Mouse (Mus musculus) kidney, embryonic 15.5 days (tissue): ENCODE results near the gene Cpeb4. TPM values are rescaled to one million over a fixed set of nuclear protein-coding genes. Genes with fewer than 3 reads are reported as not detected.
A peak's percentile ranks its signal among the peaks of the same experiment; 100 is the strongest.

ENCODE experiments used
- ATAC-seq: fragments of 200-750 bp; cut with Nextera tagmentation; replicated peaks from 2 replicates; pipeline ENCODE4 v1.8.0; 2017; ENCODE audit warnings: moderate TSS enrichment; ENCODE audit not compliant: low FRiP score
- H3K27ac ChIP-seq: fragments of 300-500 bp; sonication (generic); 2 replicates; pipeline ENCODE4 v1.5.1; 2015; ENCODE audit warnings: mild to moderate bottlenecking, inconsistent platforms
- H3K27me3 ChIP-seq: fragments of 300-500 bp; sonication (generic); 2 replicates; pipeline ENCODE4 v1.6.1; 2015; ENCODE audit warnings: inconsistent platforms
- H3K36me3 ChIP-seq: fragments of 300-500 bp; sonication (generic); 2 replicates; pipeline ENCODE4 v1.6.1; 2015; ENCODE audit warnings: inconsistent platforms
- H3K4me1 ChIP-seq: fragments of 300-500 bp; sonication (generic); 2 replicates; pipeline ENCODE4 v1.6.1; 2015; ENCODE audit warnings: inconsistent platforms
- H3K4me2 ChIP-seq: fragments of 300-500 bp; sonication (generic); 2 replicates; pipeline ENCODE4 v1.6.1; 2015; ENCODE audit warnings: moderate library complexity, mild to moderate bottlenecking, inconsistent platforms
- H3K4me3 ChIP-seq: fragments of 300-500 bp; sonication (generic); replicated peaks from 2 replicates; pipeline ENCODE4 v1.5.1; 2015; ENCODE audit warnings: mild to moderate bottlenecking, inconsistent platforms
- H3K9ac ChIP-seq: fragments of 300-500 bp; sonication (generic); 2 replicates; pipeline ENCODE4 v1.6.1; 2015; ENCODE audit warnings: mild to moderate bottlenecking, inconsistent platforms
- H3K9me3 ChIP-seq: fragments of 300-500 bp; sonication (generic); replicated peaks from 2 replicates; pipeline ENCODE4 v1.6.1; 2016; ENCODE audit warnings: inconsistent platforms
- WGBS: fragments of 180-500 bp; shearing (Covaris S2); methylation state at CpG from one replicate; pipeline ENCODE4 v1.1.7; 2015; ENCODE audit warnings: mixed read lengths; 5-methylcytosine and 5-hydroxymethylcytosine counted together
- polyA plus RNA-seq: library from polyadenylated mRNA; unstranded; fragments of >200 nt; fragmentation: Nextera tagmentation; extraction: Ambion mirVana; gene quantifications from 2 replicates; pipeline ENCODE4 v1.2.1, GENCODE M21; 2015

Gene Cpeb4
- polyA plus RNA-seq, 1 experiment from 2014 or later: 3.9 TPM

- Histone ChIP-seq H3K36me3 (no peaks in the 10 kb centered on the region), H3K27me3 (no peaks in the 10 kb centered on the region), H3K9ac (no peak overlapping the region), H3K4me2 (no peak overlapping the region), H3K27ac (no peak overlapping the region), H3K4me1 (no peaks in the 10 kb centered on the region), H3K9me3 (no peaks in the 10 kb centered on the region), H3K4me3 (no peak overlapping the region)
- ATAC-seq: no peak
- WGBS: 73% methylated on average over 3 of the region's 3 CpGs
These were observed 21.7 kb upstream of the Cpeb4 start for GRCm38 (mm10) chr11:31850156-31850775.

- Histone ChIP-seq H3K4me2 (no peak overlapping the region), H3K36me3 (no peaks in the 10 kb centered on the region), H3K9ac (no peak overlapping the region), H3K4me1 (no peaks in the 10 kb centered on the region), H3K9me3 (no peaks in the 10 kb centered on the region), H3K4me3 (no peak overlapping the region), H3K27me3 (no peaks in the 10 kb centered on the region), H3K27ac (no peak overlapping the region)
- WGBS: 80% methylated on average over 5 of the region's 5 CpGs
- ATAC-seq: no peak
These were observed 21.0 kb upstream of the Cpeb4 start for GRCm38 (mm10) chr11:31850995-31851394.

GRCm38 (mm10) chr11:31851702-31852560, 20.1 kb upstream of the Cpeb4 start:
- Histone ChIP-seq H3K4me2 (no peak overlapping the region), H3K9me3 (no peaks in the 10 kb centered on the region), H3K27me3 (no peaks in the 10 kb centered on the region), H3K27ac (no peak overlapping the region), H3K36me3 (no peaks in the 10 kb centered on the region), H3K4me3 (no peak overlapping the region), H3K4me1 (no peaks in the 10 kb centered on the region), H3K9ac (no peak overlapping the region)
- WGBS: 75% methylated on average over 4 of the region's 4 CpGs
- no peak for ATAC-seq

- 63% methylated on average over 5 of the region's 5 CpGs for WGBS
- no peaks in the 10 kb centered on the region for H3K27me3 ChIP-seq
- H3K4me2 ChIP-seq: no peak overlapping the region
- no peaks in the 10 kb centered on the region for H3K9me3 ChIP-seq
- H3K4me3 ChIP-seq: no peak overlapping the region
- no peak for ATAC-seq
- no peaks in the 10 kb centered on the region for H3K36me3 ChIP-seq
- H3K4me1 ChIP-seq: no peaks in the 10 kb centered on the region
- H3K9ac ChIP-seq: no peak overlapping the region
- H3K27ac ChIP-seq: no peak overlapping the region
These were observed 17.1 kb upstream of the Cpeb4 start for GRCm38 (mm10) chr11:31854955-31855354.

- no peak overlapping the region for H3K4me3 ChIP-seq
These were observed 14.5 kb upstream of the Cpeb4 start for GRCm38 (mm10) chr11:31857479-31857878.

GRCm38 (mm10) chr11:31861149-31861890, 10.7 kb upstream of the Cpeb4 start:
- Histone ChIP-seq H3K9ac (no peak overlapping the region), H3K4me2 (no peak overlapping the region), H3K4me1 (no peaks in the 10 kb centered on the region), H3K36me3 (no peaks in the 10 kb centered on the region), H3K27me3 (no peaks in the 10 kb centered on the region), H3K4me3 (no peak overlapping the region), H3K27ac (no peak overlapping the region), H3K9me3 (no peaks in the 10 kb centered on the region)
- WGBS: 85% methylated on average over 6 of the region's 6 CpGs
- ATAC-seq: 0 out of 2 replicates have a peak, but pooled peaks have one; percentile 43

More at GRCm38 (mm10) chr11:31857479-31857878, 14.5 kb upstream of the Cpeb4 start:
- no peak overlapping the region for H3K9ac ChIP-seq
- 92% methylated on average over 4 of the region's 4 CpGs for WGBS
- no peaks in the 10 kb centered on the region for H3K27me3 ChIP-seq
- no peak overlapping the region for H3K4me2 ChIP-seq
- no peaks in the 10 kb centered on the region for H3K4me1 ChIP-seq
- no peak for ATAC-seq
- H3K9me3 ChIP-seq: no peaks in the 10 kb centered on the region
- no peak overlapping the region for H3K27ac ChIP-seq
- no peaks in the 10 kb centered on the region for H3K36me3 ChIP-seq

- no peak overlapping the region for H3K27ac ChIP-seq
- no peak for ATAC-seq
- no peak overlapping the region for H3K4me2 ChIP-seq
- no peaks in the 10 kb centered on the region for H3K36me3 ChIP-seq
- no peak overlapping the region for H3K9ac ChIP-seq
- H3K9me3 ChIP-seq: no peaks in the 10 kb centered on the region
- H3K4me1 ChIP-seq: peaks cover 13% of the 10 kb centered on the region
- WGBS: 79% methylated on average over 4 of the region's 4 CpGs
- H3K27me3 ChIP-seq: no peaks in the 10 kb centered on the region
- no peak overlapping the region for H3K4me3 ChIP-seq
These were observed 4.0 kb upstream of the Cpeb4 start for GRCm38 (mm10) chr11:31867976-31868375.

GRCm38 (mm10) chr11:31870285-31871010, 1.6 kb upstream of the Cpeb4 start:
- Histone ChIP-seq H3K9ac (peak overlapping the region; percentile 86), H3K9me3 (no peaks in the 10 kb centered on the region), H3K4me1 (peaks cover 17% of the 10 kb centered on the region), H3K4me2 (peak overlapping the region; percentile 77), H3K36me3 (no peaks in the 10 kb centered on the region), H3K4me3 (peak overlapping the region; percentile 91), H3K27ac (peak overlapping the region; percentile 87), H3K27me3 (no peaks in the 10 kb centered on the region)
- ATAC-seq: peak; percentile 100
- under 1% methylated on average over 53 of the region's 53 CpGs for WGBS

- peak; percentile 23; the same call in 1 of the 2 replicates for ATAC-seq
- H3K27ac ChIP-seq: peak overlapping the region; percentile 87
- H3K4me1 ChIP-seq: peaks cover 17% of the 10 kb centered on the region
- H3K4me3 ChIP-seq: peak overlapping the region; percentile 91
- peak overlapping the region; percentile 77 for H3K4me2 ChIP-seq
- 0% methylated on average over 21 of the region's 21 CpGs for WGBS
- H3K9me3 ChIP-seq: no peaks in the 10 kb centered on the region
- H3K9ac ChIP-seq: peak overlapping the region; percentile 86
- no peaks in the 10 kb centered on the region for H3K36me3 ChIP-seq
- H3K27me3 ChIP-seq: no peaks in the 10 kb centered on the region
These were observed 873 bp upstream of the Cpeb4 start for GRCm38 (mm10) chr11:31871135-31871541.

GRCm38 (mm10) chr11:31872546-31873261, 693 bp downstream of the Cpeb4 start:
- H3K4me2 ChIP-seq: peak overlapping the region; percentile 56
- peaks cover 17% of the 10 kb centered on the region for H3K4me1 ChIP-seq
- no peak overlapping the region for H3K27ac ChIP-seq
- ATAC-seq: no peak
- no peaks in the 10 kb centered on the region for H3K27me3 ChIP-seq
- peak overlapping the region; percentile 37 for H3K4me3 ChIP-seq
- WGBS: 51% methylated on average over 15 of the region's 15 CpGs
- H3K9ac ChIP-seq: peak overlapping the region; percentile 25
- H3K9me3 ChIP-seq: no peaks in the 10 kb centered on the region
- no peaks in the 10 kb centered on the region for H3K36me3 ChIP-seq

- no peak overlapping the region for H3K9ac ChIP-seq
- H3K27me3 ChIP-seq: no peaks in the 10 kb centered on the region
- no peaks in the 10 kb centered on the region for H3K36me3 ChIP-seq
- peak overlapping the region; percentile 48 for H3K4me2 ChIP-seq
- peaks cover 17% of the 10 kb centered on the region for H3K4me1 ChIP-seq
- ATAC-seq: no peak
- no peaks in the 10 kb centered on the region for H3K9me3 ChIP-seq
- 57% methylated on average over 2 of the region's 2 CpGs for WGBS
- H3K4me3 ChIP-seq: peak overlapping the region; percentile 37
- H3K27ac ChIP-seq: no peak overlapping the region
These were observed 2.1 kb downstream of the Cpeb4 start for GRCm38 (mm10) chr11:31874071-31874470.
